Mouse (Mus musculus): Measurements from ENCODE around the gene Defa34. TPM values are rescaled to one million over a fixed set of nuclear protein-coding genes. Genes with fewer than 3 reads are reported as not detected.
"Not testable (repeated sequence)": the region's sequence is repeated elsewhere in the genome, so short reads cannot be mapped to it uniquely, and the experiment has no call there.

Defa34 gene
- not detected in 2 replicates for polyA plus RNA-seq (2014; fragmentation: Nextera tagmentation; extraction: Ambion mirVana)

DNA sequence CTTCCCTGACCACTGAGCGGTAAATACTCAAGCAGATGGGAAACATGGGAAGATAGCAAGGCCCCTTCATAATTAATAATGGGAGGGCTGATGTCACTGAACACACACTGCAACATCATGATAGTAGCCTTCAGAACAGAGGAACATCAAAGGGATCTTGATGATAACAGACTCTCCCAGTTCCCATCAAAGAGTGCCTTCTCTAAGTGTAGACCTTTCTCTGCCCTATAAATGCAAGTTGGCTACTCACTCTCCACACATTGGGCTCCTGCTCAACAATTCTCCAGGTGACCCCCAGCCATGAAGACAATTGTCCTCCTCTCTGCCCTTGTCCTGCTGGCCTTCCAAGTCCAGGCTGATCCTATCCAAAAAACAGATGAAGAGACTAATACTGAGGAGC, at the start of gene Defa34:
Gene Defa34 (plus strand): TSS at position 301 of the 400 bp plus-strand sequence.
- WGBS = 100% methylated on average over 1 of the region's 1 CpGs
- H3K4me2 ChIP-seq (ENCODE audit: low read depth, severe bottlenecking); H3K27me3 ChIP-seq (ENCODE audit: control insufficient read depth, insufficient read depth, low read length); H3K9ac ChIP-seq (ENCODE audit: low read length); H3K36me3 ChIP-seq (ENCODE audit: control insufficient read depth, insufficient read depth, low read length); H3K27ac ChIP-seq (replicated peaks; ENCODE audit: low read depth, low read length); ATAC-seq (ENCODE audit: insufficient number of reproducible peaks, low FRiP score, low TSS enrichment, low read depth); H3K4me3 ChIP-seq (ENCODE audit: low read depth, low read length); H3K9me3 ChIP-seq (ENCODE audit: control insufficient read depth, low read length); H3K4me1 ChIP-seq (ENCODE audit: control insufficient read depth, insufficient read depth, low read length); DNase-seq (ENCODE audit: low spot score): not testable (repeated sequence)

DNA sequence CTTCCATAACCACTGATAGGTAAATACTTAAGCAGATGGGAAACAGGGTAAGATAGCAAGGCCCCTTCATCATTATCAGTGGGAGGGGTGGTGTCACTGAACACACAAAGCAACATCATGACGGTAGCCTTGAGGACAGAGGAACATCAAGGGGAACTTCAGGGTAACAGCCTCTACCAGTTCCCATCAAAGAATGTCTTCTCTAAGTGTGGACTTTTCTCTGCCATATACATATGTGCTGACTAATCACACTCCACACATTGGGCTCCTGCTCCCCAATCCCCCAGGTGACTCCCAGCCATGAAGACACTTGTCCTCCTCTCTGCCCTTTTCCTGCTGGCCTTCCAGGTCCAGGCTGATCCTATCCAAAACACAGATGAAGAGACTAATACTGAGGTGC, 47.7 kb upstream of the Defa34 start, which contains the start of gene Defa26:
Gene Defa26 (plus strand): TSS at position 301 of the 400 bp plus-strand sequence.
- not testable (repeated sequence) for H3K4me2 ChIP-seq (ENCODE audit: low read depth, severe bottlenecking); H3K9ac ChIP-seq (ENCODE audit: low read length); H3K4me3 ChIP-seq (ENCODE audit: low read depth, low read length); DNase-seq (ENCODE audit: low spot score); H3K4me1 ChIP-seq (ENCODE audit: control insufficient read depth, insufficient read depth, low read length); H3K9me3 ChIP-seq (ENCODE audit: control insufficient read depth, low read length); H3K27me3 ChIP-seq (ENCODE audit: control insufficient read depth, insufficient read depth, low read length); H3K36me3 ChIP-seq (ENCODE audit: control insufficient read depth, insufficient read depth, low read length); H3K27ac ChIP-seq (replicated peaks; ENCODE audit: low read depth, low read length); ATAC-seq (ENCODE audit: insufficient number of reproducible peaks, low FRiP score, low TSS enrichment, low read depth)
- WGBS = no CpG with 5 or more reads among the region's 1 CpGs

DNA sequence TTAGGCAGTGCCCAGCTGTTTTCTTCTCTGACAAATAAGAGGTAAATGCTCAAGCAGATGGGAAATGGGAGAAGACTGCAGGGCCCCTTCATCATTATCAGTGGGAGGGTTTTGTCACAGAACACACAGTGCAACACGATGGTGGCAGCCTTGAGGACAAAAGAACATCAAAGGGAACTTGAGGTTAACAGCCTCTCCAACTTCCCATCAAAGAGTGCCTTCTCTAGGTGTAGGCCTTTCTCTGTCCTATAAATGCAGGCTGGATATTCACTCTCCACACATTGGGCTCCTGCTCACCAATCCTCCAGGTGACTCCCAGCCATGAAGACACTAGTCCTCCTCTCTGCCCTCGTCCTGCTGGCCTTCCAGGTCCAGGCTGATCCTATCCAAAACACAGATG, 10.1 kb upstream of the Defa34 start, which contains the start of gene Defa17:
Gene Defa17 (plus strand): TSS at position 301 of the 400 bp plus-strand sequence.
- not testable (repeated sequence) for H3K27ac ChIP-seq (replicated peaks; ENCODE audit: low read depth, low read length); H3K4me2 ChIP-seq (ENCODE audit: low read depth, severe bottlenecking); H3K36me3 ChIP-seq (ENCODE audit: control insufficient read depth, insufficient read depth, low read length); H3K9ac ChIP-seq (ENCODE audit: low read length); ATAC-seq (ENCODE audit: insufficient number of reproducible peaks, low FRiP score, low TSS enrichment, low read depth); H3K4me3 ChIP-seq (ENCODE audit: low read depth, low read length); H3K4me1 ChIP-seq (ENCODE audit: control insufficient read depth, insufficient read depth, low read length); DNase-seq (ENCODE audit: low spot score); H3K27me3 ChIP-seq (ENCODE audit: control insufficient read depth, insufficient read depth, low read length); H3K9me3 ChIP-seq (ENCODE audit: control insufficient read depth, low read length)
- no CpG with 5 or more reads among the region's 2 CpGs for WGBS

DNA sequence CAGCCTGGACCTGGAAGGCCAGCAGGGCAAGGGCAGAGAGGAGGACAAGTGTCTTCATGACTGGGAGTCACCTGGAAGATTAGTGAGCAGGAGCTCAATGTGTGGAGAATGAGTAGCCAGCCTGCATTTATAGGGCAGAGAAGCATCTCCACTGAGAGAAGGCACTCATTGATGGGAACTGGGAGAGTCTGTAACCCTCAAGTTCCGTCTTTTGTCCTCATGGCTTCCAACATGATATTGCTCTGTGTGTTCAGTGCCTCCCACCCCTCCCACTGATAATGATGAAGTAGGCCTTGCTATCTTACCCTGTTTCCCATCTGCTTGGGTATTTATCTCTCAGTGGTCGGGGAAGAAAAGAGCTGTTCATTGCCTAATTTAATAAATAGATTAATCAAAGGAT, 37.9 kb downstream of the Defa34 start, which contains the start of gene AY761184:
Gene AY761184 (minus strand): TSS at position 101 of the 400 bp plus-strand sequence.
- H3K27me3 ChIP-seq (ENCODE audit: control insufficient read depth, insufficient read depth, low read length); H3K36me3 ChIP-seq (ENCODE audit: control insufficient read depth, insufficient read depth, low read length); H3K4me3 ChIP-seq (ENCODE audit: low read depth, low read length); H3K9me3 ChIP-seq (ENCODE audit: control insufficient read depth, low read length); ATAC-seq (ENCODE audit: insufficient number of reproducible peaks, low FRiP score, low TSS enrichment, low read depth); DNase-seq (ENCODE audit: low spot score); H3K9ac ChIP-seq (ENCODE audit: low read length); H3K27ac ChIP-seq (replicated peaks; ENCODE audit: low read depth, low read length); H3K4me1 ChIP-seq (ENCODE audit: control insufficient read depth, insufficient read depth, low read length); H3K4me2 ChIP-seq (ENCODE audit: low read depth, severe bottlenecking): not testable (repeated sequence)
- WGBS = 75% methylated on average over 2 of the region's 2 CpGs

Other genes with a start within 250 kb of the Defa34 start
- gene Defa36, start 238.4 kb upstream of the Defa34 start, polyA plus RNA-seq (2014; fragmentation: Nextera tagmentation; extraction: Ambion mirVana) = not detected in 2 replicates
- not detected in 2 replicates for gene Gm7849, start 209.2 kb upstream of the Defa34 start, polyA plus RNA-seq (2014; fragmentation: Nextera tagmentation; extraction: Ambion mirVana)
- gene Defa20, start 156.5 kb upstream of the Defa34 start, polyA plus RNA-seq (2014; fragmentation: Nextera tagmentation; extraction: Ambion mirVana) = not detected in 2 replicates
- not detected in 2 replicates for gene Defa32, start 136.8 kb upstream of the Defa34 start, polyA plus RNA-seq (2014; fragmentation: Nextera tagmentation; extraction: Ambion mirVana)
- not detected in 2 replicates for gene Defa37, start 100.4 kb upstream of the Defa34 start, polyA plus RNA-seq (2014; fragmentation: Nextera tagmentation; extraction: Ambion mirVana)
- gene Defa28, start 82.8 kb upstream of the Defa34 start, polyA plus RNA-seq (2014; fragmentation: Nextera tagmentation; extraction: Ambion mirVana) = not detected in 2 replicates
- gene Gm7861, start 71.3 kb upstream of the Defa34 start, polyA plus RNA-seq (2014; fragmentation: Nextera tagmentation; extraction: Ambion mirVana) = not detected in 2 replicates
- not detected in 2 replicates for gene Defa26, start 47.6 kb upstream of the Defa34 start, polyA plus RNA-seq (2014; fragmentation: Nextera tagmentation; extraction: Ambion mirVana)
- gene Defa17, start 10.0 kb upstream of the Defa34 start, polyA plus RNA-seq (2014; fragmentation: Nextera tagmentation; extraction: Ambion mirVana) = not detected in 2 replicates
- gene AY761184, start 37.8 kb downstream of the Defa34 start, polyA plus RNA-seq (2014; fragmentation: Nextera tagmentation; extraction: Ambion mirVana) = not detected in 2 replicates
- gene Defa24, start 68.7 kb downstream of the Defa34 start, polyA plus RNA-seq (2014; fragmentation: Nextera tagmentation; extraction: Ambion mirVana) = not detected in 2 replicates
- gene Defb50, start 157.7 kb downstream of the Defa34 start, polyA plus RNA-seq (2014; fragmentation: Nextera tagmentation; extraction: Ambion mirVana) = not detected in 2 replicates
- gene Defb2, start 174.1 kb downstream of the Defa34 start, polyA plus RNA-seq (2014; fragmentation: Nextera tagmentation; extraction: Ambion mirVana) = not detected in 2 replicates
- not detected in 2 replicates for gene Defb10, start 193.1 kb downstream of the Defa34 start, polyA plus RNA-seq (2014; fragmentation: Nextera tagmentation; extraction: Ambion mirVana)
- gene Defb9, start 219.6 kb downstream of the Defa34 start, polyA plus RNA-seq (2014; fragmentation: Nextera tagmentation; extraction: Ambion mirVana) = not detected in 2 replicates
- gene Defb11, start 240.6 kb downstream of the Defa34 start, polyA plus RNA-seq (2014; fragmentation: Nextera tagmentation; extraction: Ambion mirVana) = not detected in 2 replicates

All from limb, embryonic 11.5 days (tissue).